ENCODE assay signal across 1 mouse cellular context in genomic region chr2:107227486-107227885, GRCm38 (mm10).
TF ChIP-seq lines count a peak whose summit lies in the region.

No protein-coding gene starts in this region.

TF ChIP-seq in MEL, 35 proteins besides CTCF, POLR2A, EP300 and RAD21 (continued from another document):
- TF ChIP-seq JUND (IDR thresholded peaks at IDR 0.05; ENCODE audit: low read depth, low read length) (no peak), CHD2 (IDR thresholded peaks at IDR 0.05; ENCODE audit: low read length) (no peak), ZKSCAN1 (IDR thresholded peaks at IDR 0.05; ENCODE audit: low read depth, low read length) (no peak), SMC3 (IDR thresholded peaks at IDR 0.05; ENCODE audit: low read depth, low read length) (no peak), USF1 (IDR thresholded peaks at IDR 0.05; ENCODE audit: low read depth, low read length) (no peak), TAL1 (IDR thresholded peaks at IDR 0.05; ENCODE audit: low read length) (peak; percentile 28; the same call in 1 of the 2 replicates), MEF2A (IDR thresholded peaks at IDR 0.05; ENCODE audit: extremely low read depth, insufficient replicate concordance, low read depth, low read length, poor library complexity, severe bottlenecking) (peak; percentile 99; the same call in 1 of the 2 replicates), GABPA (IDR thresholded peaks at IDR 0.05; ENCODE audit: low read depth, low read length) (no peak), MXI1 (IDR thresholded peaks at IDR 0.05; ENCODE audit: low read depth, low read length) (no peak), TCF12 (IDR thresholded peaks at IDR 0.05; ENCODE audit: low read depth, low read length) (peak; percentile 86), MAZ (IDR thresholded peaks at IDR 0.05; ENCODE audit: low read depth, low read length) (no peak), GATA1 (IDR thresholded peaks at IDR 0.05; ENCODE audit: low read depth, low read length) (peak; percentile 42; the same call in 1 of the 2 replicates)
